19 mouse cellular contexts compared by ENCODE assay signal in genomic region chr12:72298222-72298621, GRCm38 (mm10).
DNase-seq lines count a peak whose midpoint lies in the region; ATAC-seq and TF ChIP-seq lines count a peak whose summit lies in the region.
"Had no signal": no experiment of that assay in that cellular context is flagged by ENCODE, and none has a peak within 500 bp of the region (broad histone marks: within the 10 kb centered on the region; RNA-seq: fewer than 3 reads in every experiment).

No protein-coding gene starts in this region.

- no peak overlapping the region for H3K27ac ChIP-seq in lung, embryonic 14.5 days (ENCODE audit: low read depth)
- H3K27ac ChIP-seq: forebrain, embryonic 13.5 days; liver, embryonic 15.5 days; macrophage; midbrain, embryonic 12.5 days had no signal

- no peak for ATAC-seq in lung, embryonic 14.5 days (ENCODE audit: insufficient read depth)
- ATAC-seq: forebrain, embryonic 13.5 days had no signal

- TF ChIP-seq CTCF in lung, embryonic 14.5 days (IDR thresholded peaks at IDR 0.05; ENCODE audit: low read depth), result no peak

- no peaks in the 10 kb centered on the region for H3K27me3 ChIP-seq in lung, embryonic 14.5 days (ENCODE audit: insufficient read depth, low read length)
- H3K27me3 ChIP-seq: forebrain, embryonic 13.5 days; liver, embryonic 15.5 days; midbrain, embryonic 12.5 days had no signal

- H3K4me1 ChIP-seq in lung, embryonic 14.5 days (ENCODE audit: insufficient read depth), result no peaks in the 10 kb centered on the region
- H3K4me1 ChIP-seq: forebrain, embryonic 13.5 days; liver, embryonic 15.5 days had no signal

- H3K36me3 ChIP-seq in lung, embryonic 14.5 days (ENCODE audit: insufficient read depth), result no peaks in the 10 kb centered on the region
- H3K36me3 ChIP-seq: liver, embryonic 15.5 days had no signal

- peak; percentile 6 to 7 for DNase-seq in heart, adult 9 months (ENCODE audit: low spot score in 2 of 2)
- no peak for DNase-seq in heart, postnatal 4 days
- DNase-seq in lung, embryonic 14.5 days, result peak; percentile 22
- no peak for DNase-seq in lung, postnatal 14 days
- peak; percentile 91 for DNase-seq in Muller cell, postnatal 12 days (ENCODE audit: inconsistent ontology term)
- DNase-seq in retina, embryonic 14.5 days (ENCODE audit: low spot score), result peak; percentile 71
- DNase-seq in natural killer cell, adult 2 months (ENCODE audit: low spot score in 2 of 2), result no peak
- DNase-seq: adrenal gland, postnatal 36 days; cerebellum, adult 9-10 months; gastrocnemius, postnatal 25 days; heart, postnatal 36 days; kidney, adult 2 months; right cerebral cortex, postnatal 14 days; thymus, postnatal 25 days had no signal

- H3K4me2 ChIP-seq in lung, embryonic 14.5 days, result no peak overlapping the region
- H3K4me2 ChIP-seq: forebrain, embryonic 13.5 days; heart, embryonic 11.5 days; liver, embryonic 15.5 days; midbrain, embryonic 12.5 days had no signal

- H3K9ac ChIP-seq in lung, embryonic 14.5 days, result no peak overlapping the region
- H3K9ac ChIP-seq: forebrain, embryonic 13.5 days; liver, embryonic 15.5 days; midbrain, embryonic 12.5 days had no signal

- peaks cover 1% of the 10 kb centered on the region; the same call in 1 of the 2 replicates for H3K9me3 ChIP-seq in lung, embryonic 14.5 days (ENCODE audit: low read depth, low read length)
- H3K9me3 ChIP-seq: forebrain, embryonic 13.5 days; liver, embryonic 15.5 days; midbrain, embryonic 12.5 days had no signal

- 21% methylated on average over 7 of the region's 7 CpGs for WGBS in lung, embryonic 14.5 days

- no peak overlapping the region for H3K4me3 ChIP-seq in lung, embryonic 14.5 days (ENCODE audit: low read depth, low read length)
- H3K4me3 ChIP-seq: forebrain, embryonic 13.5 days; liver, embryonic 15.5 days; midbrain, embryonic 12.5 days had no signal

Comparison
In these comparisons a context has a peak if more than half of its experiments do, and no peak if none do; other contexts are left out.
1. DNase-seq: peak in heart, adult 9 months (2 of 2), lung, embryonic 14.5 days (single experiment), Muller cell, postnatal 12 days (single experiment) and retina, embryonic 14.5 days (single experiment); none in heart, postnatal 4 days (single experiment), lung, postnatal 14 days (single experiment) and natural killer cell, adult 2 months (0 of 2).